Mouse (Mus musculus) MN1 (cell line): ENCODE measurements around the gene Akr1b7.

Experiments
- DNase-seq: peaks from one replicate; pipeline ENCODE4 v3.0.0-alpha.2; 2016; ENCODE audit warnings: low spot score

The Akr1b7 gene

DNA sequence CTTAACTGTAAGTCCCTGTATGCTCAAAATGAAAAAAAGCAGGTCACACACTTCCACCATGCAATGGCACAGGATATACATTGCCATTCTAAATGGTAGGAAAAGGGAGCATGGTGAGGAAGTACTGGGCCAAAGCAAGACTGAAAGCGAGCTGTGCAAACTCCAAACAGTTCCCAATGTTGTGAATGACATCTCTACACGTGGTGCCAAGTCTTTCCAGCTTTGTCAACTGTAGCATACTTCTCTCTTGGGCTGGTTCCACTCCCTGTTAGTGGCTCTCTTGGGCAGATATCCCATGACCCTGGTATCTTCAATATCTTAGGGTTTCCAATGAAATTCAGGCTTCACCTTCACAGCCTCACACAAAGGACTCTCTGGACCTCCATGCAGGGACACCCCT, 26.9 kb downstream of the Akr1b7 start:
- no peak for DNase-seq

GRCm38 (mm10) chr6:34441556-34442257, 29.6 kb downstream of the Akr1b7 start:
- DNase-seq = no peak

DNA sequence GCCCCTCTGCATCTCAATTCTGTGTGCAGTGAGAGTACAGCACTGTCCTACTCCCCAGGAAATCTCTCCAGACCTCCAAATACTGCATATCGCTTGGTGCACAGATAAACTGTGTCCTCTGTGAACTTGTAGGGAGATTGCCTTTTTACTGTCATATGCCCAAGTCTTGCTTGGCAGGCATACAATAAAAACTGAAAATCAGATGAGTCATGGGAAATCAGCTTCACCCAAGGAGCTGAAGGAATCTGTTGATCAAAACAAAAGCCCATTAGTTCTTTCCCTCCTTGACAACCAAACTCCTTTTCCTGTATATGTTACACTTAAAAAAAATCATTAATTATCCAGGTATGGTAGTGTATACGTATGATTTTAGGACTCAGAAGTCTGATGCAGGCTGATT, 31.7 kb downstream of the Akr1b7 start:
- DNase-seq = no peak

DNA sequence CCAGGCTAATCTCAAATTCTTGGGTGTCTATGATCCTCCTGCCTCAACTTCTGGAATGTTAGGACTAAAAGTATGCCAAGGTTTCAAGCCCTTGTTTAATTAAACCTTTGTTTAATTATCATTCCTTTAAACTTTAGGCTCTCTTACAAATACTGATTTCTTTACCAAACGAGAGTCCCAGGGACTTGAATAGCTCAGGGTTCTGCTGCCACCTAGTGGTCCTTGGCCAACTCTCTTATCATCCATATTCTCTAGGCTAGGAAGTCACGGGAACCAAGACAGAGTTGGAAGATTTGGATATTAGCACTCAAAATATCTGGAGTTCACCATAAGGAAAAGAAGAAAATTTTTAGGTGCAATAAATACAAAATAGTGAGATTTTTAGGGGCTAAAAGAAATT, 35.8 kb downstream of the Akr1b7 start:
- DNase-seq = peak; percentile 77

DNA sequence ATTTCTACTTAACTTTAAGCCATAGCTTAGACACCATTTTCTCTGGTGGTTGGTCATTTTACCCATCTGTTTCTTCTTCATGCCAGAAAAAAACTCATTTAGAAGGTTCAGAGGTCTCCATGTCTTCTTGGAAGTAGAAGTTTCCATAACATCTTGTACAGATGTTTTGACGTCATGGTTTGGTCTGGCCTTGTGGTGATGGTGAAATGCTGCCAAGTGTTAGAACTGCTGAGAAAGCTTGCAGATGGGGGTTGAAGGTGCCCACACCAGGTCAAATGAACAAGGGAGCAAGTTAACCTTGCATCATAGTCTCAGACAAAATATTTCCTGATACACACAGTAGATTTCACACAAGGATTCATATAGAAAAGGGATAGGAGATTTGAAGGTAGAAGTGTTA, 36.6 kb downstream of the Akr1b7 start:
- no peak for DNase-seq

- no peak for DNase-seq
Observed at GRCm38 (mm10) chr6:34452963-34453770, 41.0 kb downstream of the Akr1b7 start.

GRCm38 (mm10) chr6:34459456-34459855, 47.3 kb downstream of the Akr1b7 start:
- no peak for DNase-seq

- no peak for DNase-seq
Observed at GRCm38 (mm10) chr6:34460651-34461050, 48.5 kb downstream of the Akr1b7 start.

- no peak for DNase-seq
Observed at GRCm38 (mm10) chr6:34463582-34463981, 51.4 kb downstream of the Akr1b7 start.

DNA sequence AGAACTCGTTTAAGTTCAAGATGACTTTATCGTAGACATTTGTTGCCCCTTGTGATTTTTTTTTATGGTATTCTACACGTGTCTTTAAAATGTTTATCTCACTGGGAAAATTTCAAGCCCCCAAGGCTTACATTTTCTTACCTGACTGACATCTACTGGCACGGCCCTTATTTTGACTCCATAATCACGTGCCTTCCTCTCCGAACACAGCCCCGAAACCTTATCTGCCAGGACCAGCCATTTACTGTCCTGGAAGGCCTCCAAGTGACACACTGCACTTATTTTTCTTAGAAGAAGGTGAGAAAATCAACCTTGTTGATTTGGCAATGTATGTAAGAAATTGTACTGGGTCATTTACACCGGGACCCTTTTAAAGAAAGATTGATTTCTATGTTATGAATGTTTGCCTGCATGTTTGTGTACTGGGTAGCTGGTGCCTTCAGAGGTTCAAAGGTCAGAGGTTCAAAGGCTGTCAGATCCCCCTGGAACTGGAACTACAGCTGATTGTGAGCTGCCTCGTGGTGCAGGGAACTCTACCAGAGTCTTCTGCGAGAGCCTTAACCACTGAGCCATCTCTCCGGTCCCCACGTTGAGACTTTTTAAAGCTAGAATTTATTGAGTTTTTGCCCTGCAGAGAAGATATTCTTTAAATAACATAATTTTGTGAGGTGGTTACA, 59.4 kb downstream of the Akr1b7 start:
- no peak for DNase-seq
